Mouse (Mus musculus): Measurements from ENCODE around the gene Tulp2. TPM values are rescaled to one million over a fixed set of nuclear protein-coding genes. Genes with fewer than 3 reads are reported as not detected.

Tulp2 gene
- total and polyA plus RNA-seq, 3 experiments, result 1.1 to 1.2 TPM; not detected in 1

DNA sequence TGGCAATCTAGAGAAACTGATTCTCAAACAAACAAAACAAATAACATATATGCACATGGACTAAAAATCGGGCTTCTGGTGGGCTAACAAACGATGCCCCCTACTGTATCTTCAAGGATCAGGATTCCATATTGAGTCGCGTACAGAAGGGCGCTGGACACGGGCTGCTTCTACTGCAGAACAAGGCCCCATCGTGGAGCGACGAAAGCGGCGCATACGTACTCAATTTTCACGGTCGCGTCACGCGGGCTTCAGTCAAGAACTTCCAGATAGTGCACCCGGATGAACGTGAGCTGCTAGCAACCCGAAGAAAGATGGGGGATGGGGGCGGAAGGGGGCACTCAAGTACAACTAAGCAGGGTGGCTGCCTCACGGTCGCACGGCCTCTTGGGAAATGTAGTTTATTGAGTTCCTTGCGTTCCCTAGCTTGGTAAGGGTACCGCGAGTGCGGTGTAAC is 40.1 kb downstream of the Tulp2 start (continued):
- TF ChIP-seq NRF1 (IDR thresholded peaks at IDR 0.05; ENCODE audit: insufficient read depth, low read depth, low read length, poor library complexity, severe bottlenecking), result peak; percentile 36; the same call in 1 of the 2 replicates
- no peak for TF ChIP-seq POLR2AphosphoS5 (IDR thresholded peaks at IDR 0.05; ENCODE audit: borderline replicate concordance, low read depth, low read length)
- no peak for TF ChIP-seq CHD1 (IDR thresholded peaks at IDR 0.05; ENCODE audit: low read depth, low read length)
- TF ChIP-seq UBTF (IDR thresholded peaks at IDR 0.05; ENCODE audit: borderline replicate concordance, insufficient read depth, low read depth, low read length), result no peak
- peak; percentile 25; the same call in 1 of the 2 replicates for TF ChIP-seq TCF12 (IDR thresholded peaks at IDR 0.05; ENCODE audit: low read depth, low read length)
- peak in 1 of 2 experiments; percentile 22; a peak in 1 of 4 replicates for TF ChIP-seq EP300 (IDR thresholded peaks at IDR 0.05; ENCODE audit: low read depth in 1 of 2, low read length in 2 of 2)
- TF ChIP-seq POLR2A (IDR thresholded peaks at IDR 0.05; ENCODE audit: control insufficient read depth in 1 of 2, insufficient read depth in 1 of 2, low read depth in 1 of 2, low read length in 2 of 2, poor library complexity in 1 of 2), result peak in 1 of 2 experiments; percentile 72; a peak in 2 of 4 replicates
- no peak for TF ChIP-seq USF1 (IDR thresholded peaks at IDR 0.05; ENCODE audit: low read depth, low read length)
- TF ChIP-seq MYC (IDR thresholded peaks at IDR 0.05; ENCODE audit: low read depth, low read length), result no peak; the same call in 1 of the 2 replicates
- no peak for TF ChIP-seq USF2 (IDR thresholded peaks at IDR 0.05; ENCODE audit: borderline replicate concordance in 1 of 2, insufficient read depth in 1 of 2, low read depth in 1 of 2, low read length in 2 of 2)
- no peak for TF ChIP-seq E2F4 (IDR thresholded peaks at IDR 0.05; ENCODE audit: borderline replicate concordance, low read depth, low read length)
- TF ChIP-seq ZMIZ1 (IDR thresholded peaks at IDR 0.05; ENCODE audit: low read depth, low read length), result no peak
- TF ChIP-seq ETS1 (IDR thresholded peaks at IDR 0.05; ENCODE audit: low read depth, low read length), result peak; percentile 67; the same call in 1 of the 2 replicates
- TF ChIP-seq MXI1 (IDR thresholded peaks at IDR 0.05; ENCODE audit: low read depth, low read length), result peak; percentile 39; the same call in 1 of the 2 replicates
- TF ChIP-seq MEF2A (IDR thresholded peaks at IDR 0.05; ENCODE audit: extremely low read depth, insufficient replicate concordance, low read depth, low read length, poor library complexity, severe bottlenecking), result no peak
- peak; percentile 89 for TF ChIP-seq KAT2A (conservative IDR thresholded peaks at IDR 0.05; ENCODE audit: low read depth, low read length)

DNA sequence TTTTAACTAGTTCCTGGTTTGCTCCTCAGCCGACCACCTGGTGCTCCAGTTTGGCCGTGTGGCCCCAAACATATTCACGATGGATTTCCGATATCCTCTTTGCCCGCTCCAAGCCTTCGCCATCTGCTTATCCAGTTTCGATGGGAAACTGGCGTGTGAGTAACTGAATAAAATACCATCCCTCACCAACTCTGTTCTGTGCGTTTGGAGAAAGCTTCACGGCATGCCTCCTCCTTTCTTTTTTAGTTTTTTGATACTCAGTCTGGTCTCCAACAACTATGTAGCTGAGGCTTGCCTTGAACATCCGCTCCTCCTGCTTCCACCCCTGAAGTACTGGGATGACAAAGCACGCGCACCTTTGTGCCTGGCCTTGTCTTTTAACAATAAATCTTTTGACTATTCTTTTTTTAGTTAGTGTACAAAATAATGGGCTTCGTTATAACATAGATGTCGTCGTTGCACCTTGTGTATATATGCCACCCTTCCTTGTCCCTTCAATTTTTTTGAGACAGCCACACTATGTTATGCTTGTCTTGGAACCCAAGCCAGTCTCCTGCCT is 40.6 kb downstream of the Tulp2 start:
- Histone ChIP-seq H3K36me3 (ENCODE audit: control insufficient read depth in 1 of 2, insufficient read depth in 2 of 2, low read length in 2 of 2) (peaks cover 0 to 29% of the 10 kb centered on the region in 2 experiments; a peak in 2 of 4 replicates), H3K27ac (ENCODE audit: control insufficient read depth, low read depth, low read length) (peak overlapping the region; percentile 26; the same call in 1 of the 2 replicates), H3K9me3 (replicated peaks; ENCODE audit: insufficient read depth, low read length) (no peaks in the 10 kb centered on the region), H3K9ac (ENCODE audit: control insufficient read depth, low read depth, low read length, poor library complexity, severe bottlenecking) (peak overlapping the region; percentile 31), H3K4me1 (ENCODE audit: control insufficient read depth in 1 of 2, insufficient read depth in 2 of 2, low read length in 2 of 2) (peaks cover 4 to 16% of the 10 kb centered on the region in 2 experiments; a peak in 3 of 4 replicates), H3K79me2 (ENCODE audit: control insufficient read depth, insufficient read depth, low read length, poor library complexity) (peaks cover 27% of the 10 kb centered on the region), H3K27me3 (ENCODE audit: control insufficient read depth in 1 of 2, insufficient read depth in 2 of 2, low read length in 2 of 2) (no peaks in the 10 kb centered on the region), H3K4me3 (ENCODE audit: control insufficient read depth in 1 of 2, insufficient read depth in 1 of 2, low read depth in 2 of 2, low read length in 2 of 2) (peak overlapping the region; percentile 73 to 79; a peak in 3 of 4 replicates)
- TF ChIP-seq ZNF384 (IDR thresholded peaks at IDR 0.05; ENCODE audit: low read depth, low read length) (no peak), POLR2AphosphoS2 (IDR thresholded peaks at IDR 0.05; ENCODE audit: low read length) (peak; percentile 93)
- no peak for DNase-seq (ENCODE audit: low read depth, low spot score)

Measured in MEL (cell line).